Mouse (Mus musculus) T-helper 17 cell (primary cell): ENCODE results near the gene Thbs4.

Experiments used
- in situ Hi-C, 2 experiments: fragments of 300-600 bp; cut with MboI, MseI; formaldehyde crosslinking; loops; 1 replicate in 1 of 2; 2 replicates in 1 of 2; pipeline ENCODE4 v1.15.1; 2025; ENCODE audit warnings: high pct_unique_total_duplicates in 2 of 2

Thbs4 gene

GRCm38 (mm10) chr13:92762322-92762721 is 32.3 kb downstream of the Thbs4 start:
- in situ Hi-C loops = loop anchor here in 1 of 2 experiments (25.0 kb wide), 1 partner anchor 500 kb away; no protein-coding TSS in a partner anchor

DNA sequence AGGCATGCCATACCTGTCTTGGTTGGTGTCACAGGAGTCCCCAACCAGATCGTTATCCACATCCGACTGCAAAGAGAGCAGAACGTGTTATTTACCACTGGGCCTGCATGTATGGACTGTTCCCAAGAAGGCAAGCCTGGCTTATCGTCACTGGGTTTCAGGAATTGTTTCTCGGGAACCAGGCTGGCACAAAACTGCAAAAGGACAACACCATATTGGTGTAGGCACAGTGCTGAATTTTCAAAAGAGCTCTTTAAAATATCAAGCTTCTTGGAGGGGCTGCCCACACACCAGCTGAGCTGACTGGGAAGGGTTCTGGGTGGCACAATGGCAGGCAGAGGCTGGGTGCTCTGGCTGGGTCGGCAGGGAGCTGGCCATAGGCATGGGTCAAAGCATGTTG is 34.1 kb downstream of the Thbs4 start:
- in situ Hi-C loops = loop anchor here in 1 of 2 experiments (25.0 kb wide), 1 partner anchor 502 kb away; no protein-coding TSS in a partner anchor

- in situ Hi-C loops = loop anchor here (10.0 to 25.0 kb wide), 2 partner anchors 503 to 856 kb away; no protein-coding TSS in a partner anchor
Measured at GRCm38 (mm10) chr13:92759096-92759495, 35.5 kb downstream of the Thbs4 start.

DNA sequence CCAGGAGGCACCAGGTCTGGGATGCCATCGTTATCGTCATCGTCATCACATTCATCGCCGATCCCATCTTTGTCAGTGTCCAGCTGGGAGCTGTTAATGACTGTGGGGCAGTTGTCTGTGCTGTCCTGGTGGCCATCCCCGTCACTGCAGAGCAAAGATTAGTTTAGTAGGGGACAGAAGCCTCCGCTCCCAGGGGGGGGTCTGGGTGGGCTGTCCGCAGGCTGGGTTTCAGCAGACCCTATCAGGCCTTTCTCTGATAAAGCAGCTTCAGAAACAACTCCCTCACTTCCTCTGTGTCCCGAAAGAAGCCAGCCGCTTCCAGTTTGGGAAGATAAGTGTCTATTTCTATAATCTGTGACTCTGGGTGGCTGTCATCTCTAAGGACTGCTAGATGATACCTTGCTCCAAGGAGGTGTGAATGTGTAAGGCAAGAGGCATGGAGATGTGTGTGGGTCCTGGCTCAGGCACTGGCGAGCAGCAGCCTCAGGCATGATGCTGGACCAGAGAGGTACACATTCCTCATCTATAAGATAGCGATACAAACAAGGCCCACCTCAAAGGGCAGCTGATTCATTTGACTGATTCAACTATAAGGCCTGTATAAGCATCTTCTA is 36.5 kb downstream of the Thbs4 start:
- in situ Hi-C loops = loop anchor here (10.0 to 25.0 kb wide), 2 partner anchors 504 to 857 kb away; no protein-coding TSS in a partner anchor

DNA sequence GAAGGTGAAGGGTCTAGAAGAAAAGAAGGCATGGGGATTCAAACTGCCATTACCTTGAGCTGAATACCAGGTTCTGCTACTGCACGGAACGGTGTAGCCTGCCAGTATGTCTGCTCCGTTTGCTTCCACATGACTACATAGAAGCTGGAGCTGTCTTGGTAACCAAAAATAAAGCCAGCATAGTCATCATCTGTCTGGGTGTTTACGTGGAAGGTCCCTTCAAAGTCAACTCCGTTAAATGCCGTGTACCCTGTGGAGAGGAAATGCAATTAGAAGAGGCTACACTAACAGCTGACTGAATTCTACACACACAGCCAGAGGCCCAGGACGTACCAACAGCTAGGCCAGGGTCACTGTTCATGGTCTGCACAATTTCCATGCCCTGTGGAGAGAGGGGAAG is 39.6 kb downstream of the Thbs4 start:
- in situ Hi-C loops = loop anchor here (10.0 to 25.0 kb wide), 2 partner anchors 507 to 860 kb away; no protein-coding TSS in a partner anchor

GRCm38 (mm10) chr13:92753676-92754075 is 40.9 kb downstream of the Thbs4 start:
- in situ Hi-C loops = loop anchor here (10.0 to 25.0 kb wide), 2 partner anchors 509 to 861 kb away; no protein-coding TSS in a partner anchor

DNA sequence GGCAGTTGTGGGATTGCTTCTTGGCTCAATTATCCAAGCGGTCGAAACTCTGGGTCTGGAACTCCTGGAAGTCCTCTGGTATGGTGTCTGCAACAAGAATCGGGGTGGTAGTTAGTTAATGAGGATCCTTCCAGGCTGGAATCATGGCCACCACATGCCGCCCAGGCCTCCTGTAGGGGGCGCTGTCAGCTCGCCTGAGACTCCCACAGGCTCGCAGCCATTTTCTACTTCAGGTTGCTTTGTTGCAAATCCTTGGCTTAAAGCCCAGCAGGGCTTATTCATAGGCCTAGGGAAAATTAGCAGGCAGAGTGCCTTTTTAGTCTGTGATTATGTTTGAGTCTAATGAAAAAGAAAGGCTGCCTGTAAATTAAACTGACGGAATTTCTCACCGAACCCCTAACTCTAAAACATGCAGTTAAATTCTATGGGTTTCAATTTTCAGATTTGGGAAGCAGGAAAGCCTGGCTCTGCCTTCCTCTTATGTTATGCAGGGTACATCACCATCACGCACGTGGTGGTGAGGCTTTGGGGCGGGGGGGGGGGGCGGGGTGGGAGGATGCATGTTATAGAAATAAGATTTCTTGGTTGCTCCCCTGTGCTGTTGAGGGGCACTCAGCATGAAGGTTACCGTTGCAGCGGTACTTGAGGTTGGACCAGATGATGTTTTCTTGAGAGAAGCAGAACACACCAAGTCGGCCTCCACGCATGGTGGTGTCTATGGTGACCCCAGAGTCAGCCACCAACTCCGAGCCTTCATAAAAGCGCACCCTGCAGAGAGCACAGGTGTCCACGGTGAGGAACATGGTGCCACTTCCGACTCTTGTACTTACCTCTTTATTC is 42.7 kb downstream of the Thbs4 start:
- in situ Hi-C loops = loop anchor here (10.0 to 25.0 kb wide), 2 partner anchors 510 to 863 kb away; no protein-coding TSS in a partner anchor

DNA sequence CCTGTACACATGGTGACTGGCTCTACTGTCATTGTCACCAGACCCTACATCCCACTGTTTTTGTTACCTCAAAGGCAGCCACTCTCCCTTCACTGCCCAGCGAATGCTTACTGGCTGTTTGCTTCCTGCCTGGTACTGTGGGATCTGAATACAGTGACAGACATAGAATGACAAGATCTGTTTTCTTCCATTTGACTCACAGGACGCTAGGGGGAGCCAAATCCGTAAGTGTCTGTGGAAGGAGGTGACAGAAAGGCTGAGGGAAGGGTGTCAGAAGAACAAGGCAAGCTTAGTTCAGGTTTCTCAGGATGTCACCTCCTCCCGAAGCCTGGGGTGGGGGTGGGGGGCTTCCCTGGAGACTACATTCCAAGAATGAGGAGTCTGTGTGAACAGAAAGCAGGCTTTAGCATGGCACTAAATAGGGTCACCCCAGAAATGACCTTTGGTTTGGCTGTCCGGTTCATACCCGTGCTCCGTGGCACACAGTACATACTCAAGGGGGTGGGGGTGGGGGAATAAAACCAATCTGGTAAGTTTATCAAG is 43.6 kb downstream of the Thbs4 start:
- in situ Hi-C loops = loop anchor here (10.0 to 25.0 kb wide), 2 partner anchors 511 to 864 kb away; no protein-coding TSS in a partner anchor

- in situ Hi-C loops = loop anchor here (5.0 kb wide), 1 partner anchor 166 kb away; the partner anchor contains the start of gene Spz1 (in 2 of the 2)
Measured at GRCm38 (mm10) chr13:92743337-92743736, 51.3 kb downstream of the Thbs4 start.

GRCm38 (mm10) chr13:92742886-92743285 is 51.7 kb downstream of the Thbs4 start:
- in situ Hi-C loops = loop anchor here (5.0 kb wide), 1 partner anchor 166 kb away; the partner anchor contains the start of gene Spz1 (in 2 of the 2)

- in situ Hi-C loops = loop anchor here (5.0 kb wide), 1 partner anchor 163 kb away; the partner anchor contains the start of gene Spz1 (in 2 of the 2)
Measured at GRCm38 (mm10) chr13:92740671-92741270, 53.8 kb downstream of the Thbs4 start.

GRCm38 (mm10) chr13:92739858-92740257 is 54.8 kb downstream of the Thbs4 start:
- in situ Hi-C loops = loop anchor here (5.0 kb wide), 1 partner anchor 163 kb away; the partner anchor contains the start of gene Spz1 (in 2 of the 2)

DNA sequence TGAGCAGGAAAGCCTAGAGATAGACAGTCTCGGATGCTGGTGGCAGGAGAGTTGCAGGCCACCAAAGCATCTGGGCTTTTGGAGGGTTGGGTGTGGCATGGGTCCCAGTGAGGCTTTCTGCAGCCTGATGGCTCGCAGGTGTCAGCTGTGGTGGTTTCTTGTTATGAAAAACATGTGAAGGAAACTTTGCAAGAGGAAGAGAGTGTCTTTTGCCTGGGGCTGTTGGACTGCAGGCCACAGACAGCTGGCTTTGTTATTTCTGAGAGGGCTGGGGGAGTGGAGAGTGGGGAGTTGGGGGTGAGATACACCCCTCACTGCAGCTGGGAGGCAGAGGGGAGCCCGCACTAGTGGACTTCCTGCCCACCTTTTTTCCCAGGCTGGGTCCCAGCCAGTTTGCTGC is 55.8 kb downstream of the Thbs4 start:
- in situ Hi-C loops = no loop called here

DNA sequence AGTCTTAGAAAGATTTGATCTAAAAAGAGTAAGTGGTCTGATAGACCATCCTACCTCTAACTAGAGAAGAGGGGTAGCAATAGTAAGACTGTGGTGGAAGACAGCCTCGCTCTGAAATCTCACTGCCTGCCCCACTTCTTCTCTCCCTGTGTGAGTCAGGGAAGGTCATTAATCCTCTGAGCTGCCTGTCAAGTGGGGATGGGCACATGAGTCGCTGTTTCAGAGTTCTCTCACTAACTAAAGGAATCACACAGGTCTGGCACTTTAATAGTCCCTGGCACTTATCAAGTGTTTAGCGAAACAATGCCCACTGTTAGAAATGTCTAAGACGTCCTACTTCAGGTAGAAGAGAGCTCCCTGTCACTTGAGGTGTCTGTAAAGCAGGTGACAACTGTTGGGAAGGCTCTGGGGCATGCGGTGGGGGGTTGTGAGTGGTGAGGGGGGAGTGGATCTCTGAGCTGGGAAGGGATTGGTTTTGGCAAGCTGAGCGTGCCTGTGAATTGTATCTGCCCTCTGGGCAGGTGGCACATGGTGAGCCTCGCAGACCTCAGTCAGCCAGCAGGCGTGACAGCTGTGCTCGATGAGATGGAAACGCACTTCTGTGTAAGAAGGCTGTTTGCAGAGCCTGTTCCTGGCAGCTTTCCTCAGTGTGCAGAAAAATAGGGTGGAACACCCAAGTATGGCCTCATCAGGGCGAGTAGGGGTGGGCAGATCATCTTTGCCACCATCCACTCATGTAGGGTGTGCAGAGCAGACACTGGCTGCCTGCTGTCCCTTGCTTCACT is 57.9 kb downstream of the Thbs4 start:
- in situ Hi-C loops = no loop called here

DNA sequence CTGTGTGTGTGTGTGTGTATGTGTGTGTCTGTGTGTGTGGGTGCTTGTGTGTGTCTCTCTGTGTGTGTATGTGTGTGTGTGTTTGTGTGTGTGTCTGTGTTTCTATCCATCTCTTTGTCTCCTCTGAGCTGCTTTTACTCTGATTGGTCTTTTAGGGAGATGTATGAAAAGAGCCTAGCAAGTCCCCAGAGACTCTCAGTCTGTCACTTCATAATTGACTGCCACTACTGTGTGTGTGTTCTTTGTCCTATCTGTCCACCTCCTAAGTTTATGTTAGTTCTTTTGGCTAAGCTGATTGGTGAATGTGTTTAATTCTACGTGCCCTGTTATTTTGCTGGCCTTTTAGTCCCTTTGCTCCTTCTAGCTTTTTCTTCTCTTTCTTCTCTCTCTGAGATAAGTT is 58.9 kb downstream of the Thbs4 start:
- in situ Hi-C loops = no loop called here

DNA sequence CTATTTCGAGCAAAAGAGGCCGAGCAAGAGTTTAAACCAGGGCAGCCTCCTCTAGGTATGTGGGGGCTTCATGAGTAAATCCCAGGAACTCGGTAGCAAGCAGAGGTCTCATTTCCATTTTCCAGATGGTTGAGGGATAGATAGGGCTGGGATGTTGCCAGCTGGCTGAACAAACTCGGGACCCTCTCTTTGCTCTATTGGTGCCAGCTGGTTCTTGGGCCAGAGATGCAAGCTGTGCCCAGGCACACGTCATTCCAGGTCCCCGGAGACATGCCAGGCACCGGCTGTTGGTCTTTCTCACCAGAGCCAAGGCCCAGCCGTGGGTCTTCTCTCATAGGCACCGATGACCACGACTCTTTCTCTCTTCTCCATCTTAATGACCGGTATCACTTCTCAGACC is 60.9 kb downstream of the Thbs4 start:
- in situ Hi-C loops = loop anchor here in 1 of 2 experiments (5.0 kb wide), 1 partner anchor 826 kb away; no protein-coding TSS in a partner anchor

DNA sequence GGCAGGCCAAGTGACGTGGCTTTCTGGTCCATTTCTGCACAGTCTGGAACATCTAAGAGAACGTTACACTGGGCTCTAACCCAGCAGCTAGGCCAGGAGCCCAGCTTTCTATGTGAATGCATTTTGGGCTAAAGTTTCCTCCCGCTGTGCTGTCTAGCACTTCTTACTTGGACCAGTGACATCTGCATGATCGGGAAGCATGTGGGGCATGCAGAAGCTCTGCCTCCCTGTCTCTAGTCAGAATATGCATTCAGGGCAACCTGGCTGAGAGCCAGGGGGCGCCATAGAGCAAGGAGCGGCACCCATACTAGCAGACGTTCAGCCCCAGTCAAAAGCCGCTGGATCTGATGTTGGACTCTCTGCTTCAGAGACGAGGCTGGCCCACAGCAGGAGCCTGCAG is 61.4 kb downstream of the Thbs4 start:
- in situ Hi-C loops = loop anchor here in 1 of 2 experiments (5.0 kb wide), 1 partner anchor 826 kb away; no protein-coding TSS in a partner anchor

GRCm38 (mm10) chr13:92732836-92733235 is 61.8 kb downstream of the Thbs4 start:
- in situ Hi-C loops = loop anchor here in 1 of 2 experiments (5.0 kb wide), 1 partner anchor 826 kb away; no protein-coding TSS in a partner anchor

DNA sequence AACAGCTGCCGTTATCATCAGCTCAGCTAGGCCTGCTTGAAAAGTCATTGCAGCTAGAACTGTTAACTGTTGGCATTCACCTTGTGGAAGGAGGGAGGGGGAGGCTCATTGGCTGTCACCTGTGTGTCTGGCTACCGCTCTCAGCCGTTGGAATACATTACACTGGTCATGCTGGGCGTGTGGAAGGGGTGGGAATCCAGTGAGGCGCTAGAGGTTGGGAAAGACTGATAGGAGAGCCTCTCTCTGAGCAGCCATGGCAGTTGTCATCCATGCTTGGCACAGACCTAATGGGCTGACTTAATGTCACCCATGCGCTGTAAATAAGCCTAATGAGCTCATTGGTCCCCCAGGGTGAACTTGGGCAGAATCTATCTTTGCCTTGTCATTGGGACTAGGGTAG is 62.8 kb downstream of the Thbs4 start:
- in situ Hi-C loops = loop anchor here in 1 of 2 experiments (5.0 kb wide), 1 partner anchor 825 kb away; no protein-coding TSS in a partner anchor

DNA sequence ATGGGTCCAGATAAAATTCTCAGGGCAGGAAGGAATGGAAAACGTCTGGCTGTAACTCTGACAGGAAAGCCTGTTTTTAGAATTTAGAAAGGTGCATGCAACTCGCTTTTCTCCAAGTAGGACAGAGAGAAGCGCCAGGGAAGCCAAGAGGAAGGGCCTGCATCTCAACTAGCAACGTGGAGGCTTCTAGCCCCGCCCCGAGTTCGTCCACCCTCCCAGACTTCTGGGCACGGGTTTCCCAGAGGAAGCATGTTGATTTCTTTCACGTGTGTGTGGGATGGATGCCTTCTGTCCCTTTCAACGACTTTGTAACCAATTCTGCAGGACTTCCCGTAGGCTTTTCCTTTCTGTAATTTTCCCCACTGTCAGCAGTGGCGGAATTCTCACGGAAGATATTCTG is 64.8 kb downstream of the Thbs4 start:
- in situ Hi-C loops = loop anchor here in 1 of 2 experiments (5.0 kb wide), 2 partner anchors 78 to 823 kb away; no protein-coding TSS in a partner anchor
